Mouse (Mus musculus) bone marrow, adult 2 months (tissue): ENCODE results near the gene Calca. TPM values are rescaled to one million over a fixed set of nuclear protein-coding genes. Genes with fewer than 3 reads are reported as not detected.
"Not testable (repeated sequence)": the region's sequence is repeated elsewhere in the genome, so short reads cannot be mapped to it uniquely, and the experiment has no call there.

Experiments used
- H3K27ac ChIP-seq: fragments of 200-500 bp; 2 replicates; pipeline ENCODE4 v1.5.1; 2012; ENCODE audit warnings: low read depth, mild to moderate bottlenecking, control low read depth, inconsistent platforms, low read length; ENCODE audit not compliant: control insufficient read depth, poor library complexity, insufficient read depth
- H3K4me1 ChIP-seq: fragments of 200-500 bp; 2 replicates; pipeline ENCODE4 v1.6.1; 2011; ENCODE audit warnings: low read length; ENCODE audit not compliant: control insufficient read depth, insufficient read depth
- H3K4me3 ChIP-seq: fragments of 200-500 bp; replicated peaks from 2 replicates; pipeline ENCODE3; 2011; ENCODE audit warnings: mild to moderate bottlenecking, low read depth, low read length, control low read depth; ENCODE audit not compliant: control insufficient read depth
- CTCF ChIP-seq: fragments of 200-500 bp; IDR thresholded peaks from 2 replicates; pipeline ENCODE4 v1.5.1; 2011; ENCODE audit warnings: low read length, control low read depth; ENCODE audit not compliant: control insufficient read depth, insufficient read depth
- POLR2A ChIP-seq: fragments of 200-500 bp; IDR thresholded peaks from 2 replicates; pipeline ENCODE4 v1.6.1; 2011; ENCODE audit warnings: low read depth, mild to moderate bottlenecking, control low read depth, low read length, borderline replicate concordance; ENCODE audit not compliant: control insufficient read depth
- WGBS: fragments of 180-500 bp; shearing (Covaris S2); methylation state at CpG from one replicate; pipeline ENCODE4 v1.1.7; 2018; 5-methylcytosine and 5-hydroxymethylcytosine counted together
- polyA plus RNA-seq: library from polyadenylated mRNA; stranded (reverse); fragments of >200 nt; gene quantifications from 2 replicates; pipeline ENCODE4 v1.2.4, GENCODE M21; 2011; ENCODE audit warnings: low replicate concordance; ENCODE audit not compliant: missing spikeins, insufficient read depth, insufficient read length

Calca gene
- 6.9 TPM in 1 of 2 replicates, not detected in the other for polyA plus RNA-seq

GRCm38 (mm10) chr7:114636102-114636501 lies at the start of gene Calca:
TSS of gene Calca (minus strand) at chr7:114636357.
- Histone ChIP-seq H3K4me3 (no peak within 1 kb of the TSS), H3K4me1 (no peaks in the 10 kb centered on the region), H3K27ac (no peak within 1 kb of the TSS)
- whole genome bisulfite sequencing = 3% methylated on average over 12 of the region's 12 CpGs
- TF ChIP-seq CTCF (no peak), POLR2A (no peak)

GRCm38 (mm10) chr7:114672697-114673096 lies 36.5 kb upstream of the Calca start:
- no peaks in the 10 kb centered on the region for H3K4me1 ChIP-seq
- WGBS = 28% methylated on average over 2 of the region's 2 CpGs
- no peak for TF ChIP-seq POLR2A
- TF ChIP-seq CTCF = no peak

GRCm38 (mm10) chr7:114671405-114671804 lies 35.2 kb upstream of the Calca start:
- no peak overlapping the region for H3K4me3 ChIP-seq
- H3K4me1 ChIP-seq = no peaks in the 10 kb centered on the region
- TF ChIP-seq CTCF = no peak
- no peak for TF ChIP-seq POLR2A
- WGBS = 0% methylated on average over 1 of the region's 1 CpGs
- no peak overlapping the region for H3K27ac ChIP-seq

More at GRCm38 (mm10) chr7:114672697-114673096, 36.5 kb upstream of the Calca start:
- Histone ChIP-seq H3K4me3 (no peak overlapping the region), H3K27ac (no peak overlapping the region)

- no peak for TF ChIP-seq CTCF
- TF ChIP-seq POLR2A = no peak
- WGBS = 45% methylated on average over 3 of the region's 3 CpGs
- Histone ChIP-seq H3K27ac (no peak overlapping the region), H3K4me3 (no peak overlapping the region), H3K4me1 (no peaks in the 10 kb centered on the region)
Observed at GRCm38 (mm10) chr7:114649730-114650129, 13.6 kb upstream of the Calca start.

GRCm38 (mm10) chr7:114648791-114649190 lies 12.6 kb upstream of the Calca start:
- no peaks in the 10 kb centered on the region for H3K4me1 ChIP-seq
- TF ChIP-seq POLR2A (no peak), CTCF (no peak)
- no peak overlapping the region for H3K4me3 ChIP-seq
- no peak overlapping the region for H3K27ac ChIP-seq
- 76% methylated on average over 3 of the region's 3 CpGs for WGBS

GRCm38 (mm10) chr7:114635569-114636101 lies 522 bp downstream of the Calca start:
- Histone ChIP-seq H3K4me1 (no peaks in the 10 kb centered on the region), H3K27ac (no peak overlapping the region), H3K4me3 (no peak overlapping the region)
- TF ChIP-seq POLR2A (no peak), CTCF (peak; percentile 50; the same call in 1 of the 2 replicates)
- 1% methylated on average over 20 of the region's 20 CpGs for WGBS

- no peak overlapping the region for H3K27ac ChIP-seq
- 46% methylated on average over 7 of the region's 7 CpGs for whole genome bisulfite sequencing
- TF ChIP-seq CTCF (no peak), POLR2A (no peak)
Observed at GRCm38 (mm10) chr7:114634386-114634785, 1.8 kb downstream of the Calca start.

GRCm38 (mm10) chr7:114625966-114626365 lies 10.2 kb downstream of the Calca start:
- H3K4me1 ChIP-seq = no peaks in the 10 kb centered on the region
- WGBS = 81% methylated on average over 3 of the region's 3 CpGs
- no peak overlapping the region for H3K4me3 ChIP-seq
- TF ChIP-seq POLR2A (no peak), CTCF (no peak)
- H3K27ac ChIP-seq = no peak overlapping the region

More at GRCm38 (mm10) chr7:114634386-114634785, 1.8 kb downstream of the Calca start:
- H3K4me1 ChIP-seq = no peaks in the 10 kb centered on the region
- H3K4me3 ChIP-seq = no peak overlapping the region

GRCm38 (mm10) chr7:114616759-114617158 lies 19.4 kb downstream of the Calca start:
- no peak overlapping the region for H3K27ac ChIP-seq
- no peak overlapping the region for H3K4me3 ChIP-seq
- 23% methylated on average over 6 of the region's 6 CpGs for WGBS
- H3K4me1 ChIP-seq = no peaks in the 10 kb centered on the region
- TF ChIP-seq POLR2A = no peak
- no peak for TF ChIP-seq CTCF

GRCm38 (mm10) chr7:114594391-114594790 lies 41.8 kb downstream of the Calca start:
- not testable (repeated sequence) for H3K4me3 ChIP-seq, H3K27ac ChIP-seq, H3K4me1 ChIP-seq
- 87% methylated on average over 8 of the region's 8 CpGs for WGBS
